Mouse (Mus musculus) brain, embryonic 14.5 days (tissue): ENCODE measurements around the gene B3gat2. TPM values are rescaled to one million over a fixed set of nuclear protein-coding genes. Genes with fewer than 3 reads are reported as not detected.

Experiments
- DNase-seq: peaks from one replicate; pipeline ENCODE4 v3.0.0-alpha.2; 2011; ENCODE audit warnings: low read depth
- CTCF ChIP-seq: fragments of 200-500 bp; IDR thresholded peaks from 2 replicates; pipeline ENCODE4 v1.5.1; 2012; ENCODE audit warnings: inconsistent platforms, mild to moderate bottlenecking, moderate library complexity, borderline replicate concordance; ENCODE audit not compliant: insufficient read depth, insufficient read length; ENCODE audit errors: extremely low read depth
- POLR2A ChIP-seq: fragments of 200-500 bp; IDR thresholded peaks from 2 replicates; pipeline ENCODE4 v1.6.1; 2012; ENCODE audit warnings: mild to moderate bottlenecking, inconsistent platforms, borderline replicate concordance; ENCODE audit not compliant: poor library complexity, insufficient read depth, insufficient read length, severe bottlenecking; ENCODE audit errors: extremely low read depth
- polyA plus RNA-seq: library from polyadenylated mRNA; depleted of rRNA; stranded (reverse); fragments of >200 nt; gene quantifications from 2 replicates; pipeline ENCODE4 v1.2.3, GENCODE M21; 2012

B3gat2 gene
- polyA plus RNA-seq, 1 experiment = 24.5 TPM

GRCm38 (mm10) chr1:23762782-23763630, 1.5 kb downstream of the B3gat2 start:
- TF ChIP-seq CTCF (peak; percentile 97), POLR2A (0 out of 2 replicates have a peak, but pooled peaks have one; percentile 15)
- DNase-seq = peak; percentile 98

DNA sequence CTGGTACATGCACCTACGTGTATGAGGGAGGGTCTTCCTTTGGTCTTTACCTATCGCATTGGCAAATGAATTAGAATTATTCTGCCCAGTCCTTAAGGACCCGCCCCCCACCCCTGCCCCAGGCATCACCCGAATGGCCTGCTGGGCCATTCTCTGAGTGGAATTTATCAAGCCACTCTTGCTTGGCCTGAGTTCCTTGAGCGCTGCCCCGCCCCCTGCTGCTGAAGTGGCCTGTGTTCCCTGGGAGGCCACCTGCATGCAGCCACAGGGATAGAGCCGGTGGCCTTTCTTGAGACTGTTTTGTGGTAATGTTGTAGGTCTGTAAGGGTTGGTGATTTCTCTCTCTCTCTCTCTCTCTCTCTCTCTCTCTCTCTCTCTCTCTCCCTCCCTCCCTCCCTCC, 2.2 kb downstream of the B3gat2 start:
- peak; percentile 67 for DNase-seq
- TF ChIP-seq CTCF = peak; percentile 2; the same call in 1 of the 2 replicates
- TF ChIP-seq POLR2A = no peak

GRCm38 (mm10) chr1:23764710-23765109, 3.2 kb downstream of the B3gat2 start:
- peak; percentile 93 for DNase-seq
- TF ChIP-seq POLR2A = no peak

DNA sequence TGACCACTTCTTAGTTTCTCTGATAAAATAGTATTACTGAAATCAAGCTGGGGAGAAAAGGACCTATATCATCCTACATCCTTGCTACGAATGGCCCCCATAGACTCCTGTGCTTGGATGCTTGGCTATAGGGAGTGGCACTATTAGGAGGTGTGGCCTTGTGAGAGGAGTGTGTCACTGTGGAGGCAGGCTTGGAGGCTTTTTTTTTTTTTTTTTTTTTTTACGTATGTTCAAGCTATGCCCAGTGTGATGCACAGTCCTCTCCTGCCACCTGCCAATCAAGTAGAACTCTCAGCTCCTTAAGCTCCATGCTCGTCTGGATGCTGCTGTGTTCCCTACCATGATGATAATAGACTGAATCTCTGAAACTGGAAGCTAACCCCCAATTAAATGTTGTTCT, 11.5 kb downstream of the B3gat2 start:
- TF ChIP-seq POLR2A = no peak
- no peak for TF ChIP-seq CTCF
- no peak for DNase-seq

GRCm38 (mm10) chr1:23792737-23793533, 31.4 kb downstream of the B3gat2 start:
- DNase-seq = peak; percentile 89
- peak; percentile 88 for TF ChIP-seq CTCF
- TF ChIP-seq POLR2A = no peak

DNA sequence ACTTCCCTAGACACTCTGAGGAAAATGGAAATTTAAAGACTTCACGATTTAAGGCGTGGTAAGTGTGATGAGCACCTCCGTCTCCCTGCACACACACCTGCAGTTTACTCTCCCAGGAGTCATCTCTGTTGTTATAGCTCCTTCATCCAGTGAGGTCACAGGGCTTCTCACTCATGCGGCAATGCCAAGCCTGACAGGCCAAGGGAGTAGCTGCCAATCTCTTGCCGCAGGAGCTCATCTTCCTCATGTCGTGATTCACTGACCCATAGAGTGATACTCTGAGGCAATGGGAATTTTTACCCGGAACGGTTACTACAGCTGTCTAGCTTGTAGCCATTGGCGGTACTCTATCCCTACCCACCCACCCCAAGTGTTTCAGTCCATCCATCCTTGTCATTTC, 36.8 kb downstream of the B3gat2 start:
- no peak for TF ChIP-seq CTCF
- DNase-seq = no peak

GRCm38 (mm10) chr1:23821615-23822014, 60.1 kb downstream of the B3gat2 start:
- no peak for TF ChIP-seq POLR2A
- no peak for TF ChIP-seq CTCF
- no peak for DNase-seq

- no peak for TF ChIP-seq POLR2A
- TF ChIP-seq CTCF = peak; percentile 66; the same call in 1 of the 2 replicates
- DNase-seq = peak; percentile 80
These were observed 65.6 kb downstream of the B3gat2 start for GRCm38 (mm10) chr1:23826887-23827758.

DNA sequence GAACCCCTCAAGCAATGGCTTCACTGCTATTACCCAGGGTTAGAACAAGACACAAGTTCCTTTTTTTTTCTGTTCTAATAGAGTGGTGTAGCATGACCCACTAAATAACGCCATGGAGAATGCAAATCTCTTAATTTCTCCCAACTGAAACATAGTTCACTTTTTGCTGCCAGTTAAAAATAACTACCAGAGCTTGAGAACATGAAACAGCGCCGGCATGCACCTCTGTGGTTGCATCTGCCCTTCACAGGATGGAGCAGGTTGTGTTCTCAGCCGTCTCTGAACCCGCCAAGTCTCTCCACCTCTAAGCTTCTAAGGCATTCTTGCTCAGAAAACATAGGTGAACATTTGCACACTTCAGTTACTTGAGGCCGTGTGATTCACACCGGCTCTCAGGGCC, 72.7 kb downstream of the B3gat2 start:
- TF ChIP-seq POLR2A (no peak), CTCF (no peak)
- peak; percentile 27 for DNase-seq

DNA sequence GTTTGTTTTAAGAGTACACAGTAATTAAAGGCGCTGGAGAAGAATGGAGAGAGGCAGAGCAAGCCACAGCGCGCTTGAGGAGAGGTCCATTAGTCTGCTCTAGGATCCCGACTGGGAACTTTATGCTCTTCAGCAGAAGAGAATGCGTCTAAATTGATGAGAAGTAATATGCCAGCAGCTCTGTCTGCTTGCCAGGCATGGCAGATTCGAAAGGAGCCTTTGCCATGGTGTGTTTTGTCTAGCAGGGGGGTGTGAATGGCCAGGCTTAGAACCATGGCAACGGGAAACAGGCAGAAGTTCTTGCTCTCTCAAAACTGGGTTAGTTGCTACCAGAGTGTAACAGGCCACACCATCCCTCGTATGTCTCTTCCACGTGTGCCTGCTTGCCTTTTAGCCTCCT, 73.3 kb downstream of the B3gat2 start:
- DNase-seq = peak; percentile 90
- TF ChIP-seq CTCF (no peak), POLR2A (no peak)

- TF ChIP-seq CTCF (no peak), POLR2A (no peak)
- DNase-seq = no peak
These were observed 75.1 kb downstream of the B3gat2 start for GRCm38 (mm10) chr1:23836630-23837029.

- no peak for DNase-seq
- TF ChIP-seq CTCF (no peak), POLR2A (no peak)
These were observed 79.4 kb downstream of the B3gat2 start for GRCm38 (mm10) chr1:23840924-23841323.
